Mouse (Mus musculus): ENCODE measurements around the gene Stap2. TPM values are rescaled to one million over a fixed set of nuclear protein-coding genes. Genes with fewer than 3 reads are reported as not detected.

Stap2 gene
- total RNA-seq (2021), result 10 to 100 TPM; 12.2 to 14.8 TPM
- 28.6 and 30.6 TPM in 2 replicates for polyA plus RNA-seq (2012; rRNA removed)
- long read RNA-seq, partial matches to known transcripts, result 0 of 4 reads
- long read RNA-seq, other reads (novel, unspliced or antisense), result 2 of 4 reads

DNA sequence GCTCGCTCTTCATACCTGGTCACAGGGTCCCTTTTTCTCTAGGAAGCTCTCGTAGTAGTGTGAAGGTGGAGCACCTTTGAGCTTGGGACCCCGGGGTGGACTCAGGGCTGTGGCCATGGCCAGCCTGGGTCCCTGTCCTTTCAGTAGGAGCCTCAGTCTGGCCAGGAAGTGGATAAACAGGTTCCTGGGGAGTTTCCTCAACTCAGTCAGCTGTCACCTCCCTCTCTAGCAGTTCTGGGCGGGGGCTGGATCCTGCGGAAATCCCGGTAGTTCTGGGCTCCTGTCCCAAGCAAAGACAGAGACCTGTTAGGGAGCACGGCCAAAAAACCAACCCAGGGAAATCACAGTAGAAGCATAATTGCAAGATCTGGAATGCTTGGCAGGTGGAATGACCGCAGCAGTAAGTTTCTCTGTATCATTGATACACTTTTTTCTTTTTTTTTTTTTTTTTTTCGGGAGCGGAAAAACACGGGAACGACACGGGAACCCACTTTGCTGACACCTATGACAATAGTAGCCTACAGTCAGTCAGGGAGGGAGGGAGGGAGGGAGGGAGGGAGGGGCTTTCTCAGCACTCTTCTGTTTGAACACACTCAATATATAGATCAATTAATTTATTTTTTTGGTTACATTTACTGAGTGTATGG lies at the start of gene Stap2, which contains the start of gene Mpnd:
Gene Stap2, minus strand, starts transcription at position 170 of the 647 bp plus-strand sequence.
Gene Mpnd, plus strand, starts transcription at position 297 of the 647 bp plus-strand sequence.
- TF ChIP-seq CTCF (IDR thresholded peaks at IDR 0.05) (no peak), EP300 (IDR thresholded peaks at IDR 0.05; ENCODE audit: insufficient read depth, low read depth, low read length) (peak; percentile 61; the same call in 1 of the 2 replicates), POLR2A (IDR thresholded peaks at IDR 0.05; ENCODE audit: insufficient read depth, low read depth, low read length) (peak; percentile 57; the same call in 1 of the 2 replicates)
- H3K27me3 ChIP-seq (ENCODE audit: control insufficient read depth, insufficient read depth, low read length), result no peaks in the 10 kb centered on the region
- H3K4me1 ChIP-seq (ENCODE audit: control insufficient read depth, insufficient read depth, low read length), result peaks cover 4% of the 10 kb centered on the region
- peak; percentile 69 to 78 for DNase-seq
- peak within 1 kb of the TSS; percentile 33 for H3K9ac ChIP-seq (ENCODE audit: low read depth, low read length)
- H3K36me3 ChIP-seq (ENCODE audit: control insufficient read depth, insufficient read depth, low read length), result no peaks in the 10 kb centered on the region
- peak within 1 kb of the TSS; percentile 51 for H3K4me3 ChIP-seq
- peak within 1 kb of the TSS; percentile 86 for H3K27ac ChIP-seq
- intact Hi-C loops (cut with DNase I), result no loop called here
- 13% methylated on average over 13 of the region's 13 CpGs for WGBS
- no peaks in the 10 kb centered on the region for H3K79me2 ChIP-seq (replicated peaks; ENCODE audit: control insufficient read depth, insufficient read depth, low read length)

DNA sequence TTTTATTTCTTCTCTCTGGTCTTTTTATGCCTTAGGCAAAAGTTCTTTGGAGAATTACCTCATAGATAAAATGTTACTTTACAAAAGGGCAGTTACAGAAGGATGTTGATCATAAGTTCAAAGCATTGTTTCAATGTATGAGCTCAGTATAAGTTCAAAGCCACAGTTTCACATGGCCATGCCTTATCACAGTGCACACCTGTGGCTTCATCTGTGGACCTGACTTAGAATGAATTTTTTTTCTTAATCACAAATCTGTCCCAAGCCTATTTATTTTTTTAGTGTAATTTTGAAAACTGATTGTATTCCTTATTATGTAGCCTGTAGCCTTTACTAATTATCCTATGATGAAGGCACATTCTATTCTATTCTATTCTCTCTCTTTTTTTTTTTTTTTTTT lies 49.6 kb upstream of the Stap2 start:
- no peak overlapping the region for H3K4me3 ChIP-seq
- H3K36me3 ChIP-seq (ENCODE audit: control insufficient read depth, insufficient read depth, low read length), result no peaks in the 10 kb centered on the region
- no peak overlapping the region for H3K9ac ChIP-seq (ENCODE audit: low read depth, low read length)
- no peak for TF ChIP-seq POLR2A (IDR thresholded peaks at IDR 0.05; ENCODE audit: insufficient read depth, low read depth, low read length)
- no peak for TF ChIP-seq CTCF (IDR thresholded peaks at IDR 0.05)
- TF ChIP-seq EP300 (IDR thresholded peaks at IDR 0.05; ENCODE audit: insufficient read depth, low read depth, low read length), result no peak
- no peaks in the 10 kb centered on the region; the same call in 1 of the 2 replicates for H3K4me1 ChIP-seq (ENCODE audit: control insufficient read depth, insufficient read depth, low read length)
- no peaks in the 10 kb centered on the region for H3K79me2 ChIP-seq (replicated peaks; ENCODE audit: control insufficient read depth, insufficient read depth, low read length)
- DNase-seq, result no peak
- H3K27ac ChIP-seq, result no peak overlapping the region
- H3K27me3 ChIP-seq (ENCODE audit: control insufficient read depth, insufficient read depth, low read length), result no peaks in the 10 kb centered on the region
- intact Hi-C loops (cut with DNase I), result no loop called here

DNA sequence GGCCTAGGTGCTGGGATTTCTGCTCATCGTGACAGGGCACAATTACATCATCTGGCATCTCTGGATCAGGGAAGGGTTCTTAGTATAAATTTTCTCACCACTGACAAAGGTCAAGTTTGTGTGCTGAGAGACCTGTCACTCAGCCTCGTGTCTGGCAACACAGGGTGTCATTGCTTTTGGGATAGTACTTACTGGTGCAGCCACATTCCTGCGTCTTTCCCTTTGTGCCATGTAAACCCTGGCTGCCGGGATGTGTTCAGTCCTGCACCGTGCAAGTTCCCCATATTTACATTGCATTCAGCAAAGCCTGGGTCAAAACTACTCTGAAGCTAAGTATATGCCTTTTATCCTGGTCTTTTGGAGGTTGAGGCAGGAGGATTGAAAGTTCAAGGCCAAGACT lies 46.0 kb upstream of the Stap2 start:
- WGBS, result 89% methylated on average over 5 of the region's 5 CpGs
- no peak overlapping the region for H3K9ac ChIP-seq (ENCODE audit: low read depth, low read length)
- no peaks in the 10 kb centered on the region for H3K4me1 ChIP-seq (ENCODE audit: control insufficient read depth, insufficient read depth, low read length)
- no peak for DNase-seq
- H3K4me3 ChIP-seq, result no peak overlapping the region
- H3K79me2 ChIP-seq (replicated peaks; ENCODE audit: control insufficient read depth, insufficient read depth, low read length), result no peaks in the 10 kb centered on the region
- H3K36me3 ChIP-seq (ENCODE audit: control insufficient read depth, insufficient read depth, low read length), result no peaks in the 10 kb centered on the region
- intact Hi-C loops (cut with DNase I), result no loop called here
- H3K27ac ChIP-seq, result no peak overlapping the region
- no peaks in the 10 kb centered on the region for H3K27me3 ChIP-seq (ENCODE audit: control insufficient read depth, insufficient read depth, low read length)
- no peak for TF ChIP-seq POLR2A (IDR thresholded peaks at IDR 0.05; ENCODE audit: insufficient read depth, low read depth, low read length)
- TF ChIP-seq CTCF (IDR thresholded peaks at IDR 0.05), result no peak
- TF ChIP-seq EP300 (IDR thresholded peaks at IDR 0.05; ENCODE audit: insufficient read depth, low read depth, low read length), result no peak

DNA sequence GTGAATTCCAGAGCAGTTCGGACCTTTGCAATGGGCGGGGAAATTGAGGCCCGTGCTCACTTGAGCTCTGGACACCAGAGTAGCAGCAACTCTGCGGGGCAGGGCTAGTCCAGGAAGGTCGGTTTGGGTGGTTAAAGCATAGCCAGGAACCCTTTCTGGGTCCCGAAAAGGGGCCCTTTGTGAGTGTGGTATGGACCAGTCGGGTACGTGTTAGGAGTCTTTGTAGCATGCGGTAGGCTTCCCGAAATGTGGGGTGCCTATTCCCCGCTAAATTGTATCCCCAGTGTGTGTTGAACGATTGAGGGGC lies 35.4 kb upstream of the Stap2 start:
- H3K27ac ChIP-seq, result no peak overlapping the region
- DNase-seq, result no peak
- 3% methylated on average over 12 of the region's 12 CpGs for WGBS
- peak overlapping the region; percentile 72 for H3K4me3 ChIP-seq
- no peaks in the 10 kb centered on the region; the same call in 1 of the 2 replicates for H3K4me1 ChIP-seq (ENCODE audit: control insufficient read depth, insufficient read depth, low read length)
- no peaks in the 10 kb centered on the region for H3K27me3 ChIP-seq (ENCODE audit: control insufficient read depth, insufficient read depth, low read length)
- intact Hi-C loops (cut with DNase I), result no loop called here
- peaks cover 3% of the 10 kb centered on the region for H3K79me2 ChIP-seq (replicated peaks; ENCODE audit: control insufficient read depth, insufficient read depth, low read length)
- H3K9ac ChIP-seq (ENCODE audit: low read depth, low read length), result no peak overlapping the region; the same call in 1 of the 2 replicates
- TF ChIP-seq POLR2A (IDR thresholded peaks at IDR 0.05; ENCODE audit: insufficient read depth, low read depth, low read length) (no peak), EP300 (IDR thresholded peaks at IDR 0.05; ENCODE audit: insufficient read depth, low read depth, low read length) (no peak), CTCF (IDR thresholded peaks at IDR 0.05) (no peak)
- no peaks in the 10 kb centered on the region for H3K36me3 ChIP-seq (ENCODE audit: control insufficient read depth, insufficient read depth, low read length)

DNA sequence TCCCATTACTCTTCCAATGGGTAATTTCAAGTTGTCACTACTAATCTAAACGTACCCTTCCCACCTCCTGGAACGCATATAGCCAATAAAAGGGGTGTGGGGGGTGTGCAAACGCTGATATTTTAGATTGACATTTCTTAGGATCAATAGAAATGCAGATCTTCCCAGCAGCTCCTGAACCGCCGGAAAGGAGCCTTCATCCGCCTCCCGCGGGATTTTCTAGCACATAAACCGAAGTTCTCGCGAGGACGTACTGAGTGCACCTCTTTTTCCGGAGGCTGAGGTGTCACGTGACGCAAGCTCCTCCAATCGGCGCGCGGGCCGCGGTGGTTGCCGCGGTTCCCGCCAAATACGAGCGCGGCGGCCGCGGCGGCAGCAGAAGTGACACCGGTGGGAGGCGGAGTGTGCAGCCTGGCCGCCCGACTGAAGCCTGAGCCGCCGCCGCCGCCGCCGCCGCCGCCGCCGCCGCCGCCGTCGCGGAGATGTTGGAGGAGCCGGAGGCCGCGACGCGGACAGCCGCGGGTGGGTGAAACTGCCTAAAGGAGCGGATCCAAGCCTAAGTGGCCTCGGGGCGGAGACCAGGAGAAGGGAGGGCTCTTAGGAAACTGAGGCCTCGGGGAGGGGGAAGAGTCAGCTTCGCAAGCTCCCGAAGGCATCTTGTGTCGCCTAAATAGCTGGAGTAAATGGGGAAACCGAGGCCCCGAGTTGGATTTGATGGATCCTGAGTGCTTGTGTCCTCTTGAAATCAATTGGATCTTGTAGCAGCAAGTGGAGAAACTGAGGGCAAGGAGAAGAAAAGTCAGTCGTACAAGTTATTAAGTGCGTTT lies 34.9 kb upstream of the Stap2 start, which contains the start of gene Chaf1a:
Gene Chaf1a, plus strand, starts transcription at position 410 of the 827 bp plus-strand sequence.
- peak within 1 kb of the TSS; percentile 69 for H3K27ac ChIP-seq

More for the DNA sequence above, 34.9 kb upstream of the Stap2 start, which contains the start of gene Chaf1a:
- H3K36me3 ChIP-seq (ENCODE audit: control insufficient read depth, insufficient read depth, low read length), result no peaks in the 10 kb centered on the region
- H3K4me3 ChIP-seq, result peak within 1 kb of the TSS; percentile 72
- peaks cover 3% of the 10 kb centered on the region for H3K79me2 ChIP-seq (replicated peaks; ENCODE audit: control insufficient read depth, insufficient read depth, low read length)
- no peaks in the 10 kb centered on the region; the same call in 1 of the 2 replicates for H3K4me1 ChIP-seq (ENCODE audit: control insufficient read depth, insufficient read depth, low read length)
- TF ChIP-seq POLR2A (IDR thresholded peaks at IDR 0.05; ENCODE audit: insufficient read depth, low read depth, low read length), result peak; percentile 75
- TF ChIP-seq CTCF (IDR thresholded peaks at IDR 0.05), result 0 out of 2 replicates have a peak, but pooled peaks have one; percentile 7
- no peak for TF ChIP-seq EP300 (IDR thresholded peaks at IDR 0.05; ENCODE audit: insufficient read depth, low read depth, low read length)
- intact Hi-C loops (cut with DNase I), result no loop called here
- under 1% methylated on average over 68 of the region's 68 CpGs for WGBS
- H3K9ac ChIP-seq (ENCODE audit: low read depth, low read length), result peak within 1 kb of the TSS; percentile 88
- no peaks in the 10 kb centered on the region for H3K27me3 ChIP-seq (ENCODE audit: control insufficient read depth, insufficient read depth, low read length)
- DNase-seq, result peak; percentile 94 to 98
